Mouse (Mus musculus): ENCODE results near the gene Gm45618. TPM values are rescaled to one million over a fixed set of nuclear protein-coding genes. Genes with fewer than 3 reads are reported as not detected.

The Gm45618 gene
- total RNA-seq, 2 experiments from 2014 or later: not detected

GRCm38 (mm10) chr7:142094301-142095143, 26.0 kb downstream of the Gm45618 start:
- no peak for ATAC-seq (replicated peaks; ENCODE audit: poor library complexity)

GRCm38 (mm10) chr7:142093696-142094240, 26.8 kb downstream of the Gm45618 start:
- no peak for ATAC-seq (replicated peaks; ENCODE audit: poor library complexity)

GRCm38 (mm10) chr7:142092991-142093390, 27.5 kb downstream of the Gm45618 start:
- ATAC-seq (replicated peaks; ENCODE audit: poor library complexity): no peak

- no peak for ATAC-seq (replicated peaks; ENCODE audit: poor library complexity)
Measured at GRCm38 (mm10) chr7:142091848-142092247, 28.7 kb downstream of the Gm45618 start.

GRCm38 (mm10) chr7:142089648-142090447, 30.7 kb downstream of the Gm45618 start:
- ATAC-seq (replicated peaks; ENCODE audit: poor library complexity): no peak

GRCm38 (mm10) chr7:142088886-142089285, 31.6 kb downstream of the Gm45618 start:
- 0 out of 2 replicates have a peak, but pooled peaks have one; percentile 9 for ATAC-seq (replicated peaks; ENCODE audit: poor library complexity)

- peak; percentile 86 for ATAC-seq (replicated peaks; ENCODE audit: poor library complexity)
Measured at GRCm38 (mm10) chr7:142087069-142087652, 33.4 kb downstream of the Gm45618 start.

GRCm38 (mm10) chr7:142086159-142086905, 34.2 kb downstream of the Gm45618 start:
- no peak for ATAC-seq (replicated peaks; ENCODE audit: poor library complexity)

GRCm38 (mm10) chr7:142084820-142085219, 35.7 kb downstream of the Gm45618 start:
- no peak for ATAC-seq (replicated peaks; ENCODE audit: poor library complexity)

GRCm38 (mm10) chr7:142084395-142084794, 36.1 kb downstream of the Gm45618 start:
- 0 out of 2 replicates have a peak, but pooled peaks have one; percentile 15 for ATAC-seq (replicated peaks; ENCODE audit: poor library complexity)

GRCm38 (mm10) chr7:142083588-142084317, 36.8 kb downstream of the Gm45618 start:
- no peak for ATAC-seq (replicated peaks; ENCODE audit: poor library complexity)

- no peak for ATAC-seq (replicated peaks; ENCODE audit: poor library complexity)
Measured at GRCm38 (mm10) chr7:142082607-142083006, 37.9 kb downstream of the Gm45618 start.

- ATAC-seq (replicated peaks; ENCODE audit: poor library complexity): no peak
Measured at GRCm38 (mm10) chr7:142082179-142082578, 38.4 kb downstream of the Gm45618 start.

- ATAC-seq (replicated peaks; ENCODE audit: poor library complexity): no peak
Measured at GRCm38 (mm10) chr7:142081736-142082135, 38.8 kb downstream of the Gm45618 start.

GRCm38 (mm10) chr7:142080876-142081275, 39.7 kb downstream of the Gm45618 start:
- no peak for ATAC-seq (replicated peaks; ENCODE audit: poor library complexity)

- ATAC-seq (replicated peaks; ENCODE audit: poor library complexity): peak; percentile 37
Measured at GRCm38 (mm10) chr7:142079365-142079764, 41.2 kb downstream of the Gm45618 start.

- no peak for ATAC-seq (replicated peaks; ENCODE audit: poor library complexity)
Measured at GRCm38 (mm10) chr7:142077138-142077537, 43.4 kb downstream of the Gm45618 start.

- ATAC-seq (replicated peaks; ENCODE audit: poor library complexity): no peak
Measured at GRCm38 (mm10) chr7:142074146-142074886, 46.2 kb downstream of the Gm45618 start.

- no peak for ATAC-seq (replicated peaks; ENCODE audit: poor library complexity)
Measured at GRCm38 (mm10) chr7:142071717-142072116, 48.8 kb downstream of the Gm45618 start.

Measured in megakaryocyte progenitor cell, adult 5-6 weeks (primary cell).